8 mouse cellular contexts compared by ENCODE assay signal in the genomic region with DNA sequence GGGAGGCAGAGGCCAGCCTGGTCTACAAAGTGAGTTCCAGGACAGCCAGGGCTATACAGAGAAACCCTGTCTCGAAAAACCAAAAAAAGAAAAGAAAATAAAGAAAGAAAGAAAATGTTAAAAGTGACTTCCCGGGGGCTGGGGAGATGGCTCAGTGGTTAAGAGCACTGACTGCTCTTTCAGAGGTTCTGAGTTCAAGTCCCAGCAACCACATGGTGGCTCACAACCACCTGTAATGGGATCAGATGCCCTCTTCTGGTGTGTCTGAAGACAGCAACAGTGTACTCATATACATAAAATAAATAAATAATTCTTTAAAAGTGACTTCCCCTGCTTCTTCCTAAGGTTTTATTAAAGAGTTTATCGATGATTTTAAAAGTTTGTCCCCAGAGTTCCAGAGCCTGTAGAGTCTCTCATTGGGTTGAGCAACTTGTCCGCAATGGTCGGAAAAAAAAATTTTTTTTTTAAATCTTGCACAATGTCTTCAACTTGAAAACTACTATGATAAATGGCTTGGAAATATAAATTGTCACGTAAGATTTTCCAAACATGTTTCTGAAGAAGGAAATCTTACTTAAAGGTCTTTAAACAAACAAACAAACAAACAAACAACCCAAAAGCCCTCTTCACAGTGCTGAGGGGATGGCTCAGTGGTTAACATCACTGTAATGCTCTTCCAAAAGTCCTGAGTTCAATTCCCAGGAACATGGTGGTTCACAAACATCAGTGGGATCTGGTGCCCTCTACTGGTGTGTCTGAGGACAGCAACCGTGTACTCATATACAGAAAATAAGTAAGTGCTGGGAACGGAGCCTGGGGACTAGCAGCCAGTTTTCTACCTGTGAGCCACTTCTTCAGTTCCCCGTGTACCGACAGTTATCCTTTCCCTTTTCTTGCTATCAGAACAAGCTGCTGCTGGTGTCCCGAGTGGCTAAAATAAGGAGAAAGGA. TPM values are rescaled to one million over a fixed set of nuclear protein-coding genes. Genes with fewer than 3 reads are reported as not detected.
DNase-seq lines count a peak whose midpoint lies in the region; ATAC-seq and TF ChIP-seq lines count a peak whose summit lies in the region.

No protein-coding gene starts in this region.

- peak overlapping the region; percentile 49 for H3K4me2 ChIP-seq in intestine, embryonic 14.5 days (ENCODE audit: low read length)

- H3K4me1 ChIP-seq in E14TG2a.4 (replicated peaks; ENCODE audit: low read depth, low read length): peaks cover 58% of the 10 kb centered on the region
- peaks cover 4% of the 10 kb centered on the region; the same call in 1 of the 2 replicates for H3K4me1 ChIP-seq in cortical plate, adult 2 months (ENCODE audit: control insufficient read depth, insufficient read depth, low read length)
- H3K4me1 ChIP-seq in intestine, embryonic 14.5 days (replicated peaks; ENCODE audit: control insufficient read depth, insufficient read depth, low read length): peaks cover 13% of the 10 kb centered on the region; the same call in 1 of the 2 replicates

- no peak overlapping the region for H3K9ac ChIP-seq in intestine, embryonic 14.5 days (ENCODE audit: low read length)

- TF ChIP-seq POLR2A in cortical plate, adult 2 months (IDR thresholded peaks at IDR 0.05; ENCODE audit: extremely low read depth, insufficient read depth, low read length): no peak

- TF ChIP-seq CTCF in E14TG2a.4 (conservative IDR thresholded peaks at IDR 0.05; ENCODE audit: low read length): peak; percentile 87
- TF ChIP-seq CTCF in cortical plate, adult 2 months (IDR thresholded peaks at IDR 0.05; ENCODE audit: extremely low read depth, insufficient read depth, low read length): peak; percentile 15; the same call in 1 of the 2 replicates

- 66% methylated on average over 11 of the region's 11 CpGs for WGBS in intestine, embryonic 14.5 days

- no peaks in the 10 kb centered on the region for H3K9me3 ChIP-seq in E14TG2a.4 (ENCODE audit: low read length)
- H3K9me3 ChIP-seq in intestine, embryonic 14.5 days (ENCODE audit: control insufficient read depth, low read length): no peaks in the 10 kb centered on the region

- peak; percentile 87 for DNase-seq in heart, adult 11 months
- no peak for DNase-seq in heart, adult 9 months (ENCODE audit: low spot score in 2 of 2)
- DNase-seq in intestine, embryonic 14.5 days (ENCODE audit: low spot score): no peak
- peak; percentile 19 for DNase-seq in lung, postnatal 36 days
- DNase-seq in thymus, postnatal 25 days: peak; percentile 25
- no peak for DNase-seq in urinary bladder, postnatal 14 days (ENCODE audit: low spot score)

- ATAC-seq in intestine, embryonic 14.5 days (replicated peaks; ENCODE audit: low FRiP score, low TSS enrichment, low read depth): no peak

- H3K27ac ChIP-seq in cortical plate, adult 2 months (ENCODE audit: insufficient read depth, low read length): no peak overlapping the region
- H3K27ac ChIP-seq in intestine, embryonic 14.5 days (ENCODE audit: low read depth): peak overlapping the region; percentile 69

- H3K4me3 ChIP-seq in E14TG2a.4 (replicated peaks; ENCODE audit: low read length): peak overlapping the region; percentile 80
- no peak overlapping the region for H3K4me3 ChIP-seq in cortical plate, adult 2 months (ENCODE audit: insufficient read depth, low read length)
- H3K4me3 ChIP-seq in intestine, embryonic 14.5 days (ENCODE audit: low read depth, low read length): peak overlapping the region; percentile 97

- no peaks in the 10 kb centered on the region for H3K27me3 ChIP-seq in E14TG2a.4 (ENCODE audit: insufficient read depth, low read length)
- H3K27me3 ChIP-seq in intestine, embryonic 14.5 days (replicated peaks; ENCODE audit: control insufficient read depth, insufficient read depth, low read length): no peaks in the 10 kb centered on the region

- H3K36me3 ChIP-seq in E14TG2a.4 (ENCODE audit: insufficient read depth, low read length): peaks cover 17% of the 10 kb centered on the region
- peaks cover 11% of the 10 kb centered on the region for H3K36me3 ChIP-seq in intestine, embryonic 14.5 days (ENCODE audit: control insufficient read depth, insufficient read depth, low read length)

RNA-seq across cellular contexts. Expression of a gene that starts 0.8 kb away (rescaled TPM):
- polyA plus RNA-seq in cortical plate, adult 2 months (2012; rRNA removed): 15.2 TPM in 2 replicates
- 61.0 and 66.5 TPM in 2 replicates for polyA plus RNA-seq in intestine, embryonic 14.5 days (2014; fragmentation: Nextera tagmentation; extraction: Ambion mirVana)

RNA-seq across cellular contexts. Expression of a gene that starts 37.1 kb away (rescaled TPM):
- 0.25 and 0.38 TPM in 2 replicates for polyA plus RNA-seq in cortical plate, adult 2 months (2012; rRNA removed)
- polyA plus RNA-seq in intestine, embryonic 14.5 days (2014; fragmentation: Nextera tagmentation; extraction: Ambion mirVana): 1.5 and 1.7 TPM in 2 replicates

RNA-seq across cellular contexts. Expression of a gene that starts 41.9 kb away (rescaled TPM):
- 66.2 and 69.3 TPM in 2 replicates for polyA plus RNA-seq in cortical plate, adult 2 months (2012; rRNA removed)
- polyA plus RNA-seq in intestine, embryonic 14.5 days (2014; fragmentation: Nextera tagmentation; extraction: Ambion mirVana): 90.0 and 91.8 TPM in 2 replicates

Comparison
In these comparisons a context has a peak if more than half of its experiments do, and no peak if none do; other contexts are left out.
1. DNase-seq: peak in heart, adult 11 months (single experiment), lung, postnatal 36 days (single experiment) and thymus, postnatal 25 days (single experiment); none in heart, adult 9 months (0 of 2), intestine, embryonic 14.5 days (single experiment) and urinary bladder, postnatal 14 days (single experiment).